Mouse (Mus musculus): ENCODE results near the gene Grin2b. TPM values are rescaled to one million over a fixed set of nuclear protein-coding genes. Genes with fewer than 3 reads are reported as not detected.
A peak's percentile ranks its signal among the peaks of the same experiment; 100 is the strongest.

The Grin2b gene
- polyA plus RNA-seq, 1 experiment from 2014 or later, result 0.72 TPM

DNA sequence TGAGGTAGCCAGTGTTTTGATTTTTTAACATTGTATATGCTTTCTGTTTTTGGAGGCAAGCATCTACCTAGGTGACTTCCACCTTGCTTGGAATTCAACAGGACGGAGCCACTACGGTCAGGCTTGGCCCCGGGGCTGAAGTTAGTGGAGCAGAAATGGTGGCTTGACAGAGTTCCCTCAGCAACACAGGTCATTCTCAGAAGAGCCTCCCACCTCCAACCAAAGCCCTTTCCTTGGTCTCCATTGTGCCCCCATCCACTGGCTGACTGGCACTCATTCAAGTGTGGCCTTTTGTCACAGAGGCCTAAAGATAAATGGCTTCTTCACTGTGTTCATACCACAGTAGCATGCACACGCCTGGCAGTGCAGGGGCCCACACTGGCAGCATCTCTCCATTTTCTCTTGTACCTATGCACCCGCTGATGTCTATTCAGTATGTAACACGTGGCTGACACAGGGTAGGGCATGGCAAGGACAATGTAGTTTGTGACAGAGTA, 230.1 kb downstream of the Grin2b start:
- H3K4me3 ChIP-seq (replicated peaks; ENCODE audit: low read depth, low read length), result no peak overlapping the region
- no peaks in the 10 kb centered on the region for H3K27me3 ChIP-seq (ENCODE audit: insufficient read depth, low read length)
- DNase-seq (ENCODE audit: low spot score) (peak; percentile 47), ATAC-seq (replicated peaks; ENCODE audit: low FRiP score, low read depth) (no peak; the same call in 1 of the 2 replicates)
- no peak for TF ChIP-seq CTCF (IDR thresholded peaks at IDR 0.05; ENCODE audit: low read depth)
- H3K36me3 ChIP-seq (ENCODE audit: insufficient read depth, low read length), result no peaks in the 10 kb centered on the region
- H3K9ac ChIP-seq (ENCODE audit: low read depth, low read length), result no peak overlapping the region
- no peaks in the 10 kb centered on the region for H3K9me3 ChIP-seq (replicated peaks; ENCODE audit: low read length)
- no peak overlapping the region for H3K27ac ChIP-seq
- 46% methylated on average over 6 of the region's 6 CpGs for WGBS
- H3K4me2 ChIP-seq (ENCODE audit: low read length), result no peak overlapping the region
- H3K4me1 ChIP-seq (replicated peaks; ENCODE audit: insufficient read depth, low read length), result 0 out of 2 replicates have a peak, but pooled peaks cover 6% of the 10 kb centered on the region

GRCm38 (mm10) chr6:135932924-135933323, 240.4 kb downstream of the Grin2b start:
- WGBS, result 81% methylated on average over 3 of the region's 3 CpGs
- DNase-seq (ENCODE audit: low spot score), result no peak

GRCm38 (mm10) chr6:135932400-135932920, 240.9 kb downstream of the Grin2b start:
- Histone ChIP-seq H3K27ac (no peak overlapping the region), H3K9me3 (replicated peaks; ENCODE audit: low read length) (no peaks in the 10 kb centered on the region), H3K9ac (ENCODE audit: low read depth, low read length) (no peak overlapping the region), H3K4me2 (ENCODE audit: low read length) (no peak overlapping the region), H3K4me1 (replicated peaks; ENCODE audit: insufficient read depth, low read length) (no peaks in the 10 kb centered on the region), H3K27me3 (ENCODE audit: insufficient read depth, low read length) (no peaks in the 10 kb centered on the region), H3K36me3 (ENCODE audit: insufficient read depth, low read length) (no peaks in the 10 kb centered on the region), H3K4me3 (replicated peaks; ENCODE audit: low read depth, low read length) (no peak overlapping the region)
- DNase-seq (ENCODE audit: low spot score) (no peak), ATAC-seq (replicated peaks; ENCODE audit: low FRiP score, low read depth) (no peak)
- TF ChIP-seq CTCF (IDR thresholded peaks at IDR 0.05; ENCODE audit: low read depth), result no peak
- WGBS, result 73% methylated on average over 6 of the region's 6 CpGs

More at GRCm38 (mm10) chr6:135932924-135933323, 240.4 kb downstream of the Grin2b start:
- no peak for TF ChIP-seq CTCF (IDR thresholded peaks at IDR 0.05; ENCODE audit: low read depth)
- Histone ChIP-seq H3K4me3 (replicated peaks; ENCODE audit: low read depth, low read length) (no peak overlapping the region), H3K27ac (no peak overlapping the region), H3K9me3 (replicated peaks; ENCODE audit: low read length) (no peaks in the 10 kb centered on the region), H3K27me3 (ENCODE audit: insufficient read depth, low read length) (no peaks in the 10 kb centered on the region), H3K4me2 (ENCODE audit: low read length) (no peak overlapping the region), H3K9ac (ENCODE audit: low read depth, low read length) (no peak overlapping the region), H3K4me1 (replicated peaks; ENCODE audit: insufficient read depth, low read length) (no peaks in the 10 kb centered on the region), H3K36me3 (ENCODE audit: insufficient read depth, low read length) (no peaks in the 10 kb centered on the region)
- no peak for ATAC-seq (replicated peaks; ENCODE audit: low FRiP score, low read depth)

DNA sequence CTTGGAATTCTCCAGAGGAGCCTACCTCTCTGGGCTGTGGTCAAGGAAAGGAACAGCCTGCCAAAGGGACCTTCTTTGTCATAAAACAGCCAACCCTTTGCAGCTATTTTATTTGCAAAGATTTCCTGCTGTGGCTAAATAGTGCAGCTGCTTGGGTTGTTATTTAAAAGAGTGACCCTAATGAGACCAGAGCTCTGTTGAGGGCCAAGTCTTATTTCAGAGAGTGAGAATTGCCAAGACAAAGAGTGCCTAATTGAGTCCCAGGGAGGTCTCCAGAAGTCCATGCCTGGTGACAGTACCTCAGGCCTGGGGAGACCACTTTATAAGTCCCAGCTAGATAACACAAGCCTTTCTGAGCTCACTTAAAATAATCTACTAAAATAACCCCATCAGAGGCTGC, 255.6 kb downstream of the Grin2b start:
- no peaks in the 10 kb centered on the region for H3K27me3 ChIP-seq (ENCODE audit: insufficient read depth, low read length)
- no peak overlapping the region for H3K9ac ChIP-seq (ENCODE audit: low read depth, low read length)
- H3K36me3 ChIP-seq (ENCODE audit: insufficient read depth, low read length), result no peaks in the 10 kb centered on the region
- H3K4me3 ChIP-seq (replicated peaks; ENCODE audit: low read depth, low read length), result no peak overlapping the region
- no peak overlapping the region for H3K27ac ChIP-seq
- DNase-seq (ENCODE audit: low spot score) (peak; percentile 67), ATAC-seq (replicated peaks; ENCODE audit: low FRiP score, low read depth) (no peak)
- H3K9me3 ChIP-seq (replicated peaks; ENCODE audit: low read length), result no peaks in the 10 kb centered on the region
- TF ChIP-seq CTCF (IDR thresholded peaks at IDR 0.05; ENCODE audit: low read depth), result no peak
- H3K4me2 ChIP-seq (ENCODE audit: low read length), result no peak overlapping the region
- no peaks in the 10 kb centered on the region for H3K4me1 ChIP-seq (replicated peaks; ENCODE audit: insufficient read depth, low read length)

GRCm38 (mm10) chr6:135914608-135915007, 258.7 kb downstream of the Grin2b start:
- H3K4me2 ChIP-seq (ENCODE audit: low read length), result no peak overlapping the region
- H3K4me1 ChIP-seq (replicated peaks; ENCODE audit: insufficient read depth, low read length), result no peaks in the 10 kb centered on the region
- no peak overlapping the region for H3K4me3 ChIP-seq (replicated peaks; ENCODE audit: low read depth, low read length)
- peak; percentile 26 for TF ChIP-seq CTCF (IDR thresholded peaks at IDR 0.05; ENCODE audit: low read depth)
- H3K9ac ChIP-seq (ENCODE audit: low read depth, low read length), result no peak overlapping the region
- H3K27me3 ChIP-seq (ENCODE audit: insufficient read depth, low read length), result no peaks in the 10 kb centered on the region
- H3K27ac ChIP-seq, result no peak overlapping the region
- WGBS, result 95% methylated on average over 5 of the region's 5 CpGs
- no peaks in the 10 kb centered on the region for H3K9me3 ChIP-seq (replicated peaks; ENCODE audit: low read length)
- DNase-seq (ENCODE audit: low spot score) (no peak), ATAC-seq (replicated peaks; ENCODE audit: low FRiP score, low read depth) (no peak)
- H3K36me3 ChIP-seq (ENCODE audit: insufficient read depth, low read length), result no peaks in the 10 kb centered on the region

DNA sequence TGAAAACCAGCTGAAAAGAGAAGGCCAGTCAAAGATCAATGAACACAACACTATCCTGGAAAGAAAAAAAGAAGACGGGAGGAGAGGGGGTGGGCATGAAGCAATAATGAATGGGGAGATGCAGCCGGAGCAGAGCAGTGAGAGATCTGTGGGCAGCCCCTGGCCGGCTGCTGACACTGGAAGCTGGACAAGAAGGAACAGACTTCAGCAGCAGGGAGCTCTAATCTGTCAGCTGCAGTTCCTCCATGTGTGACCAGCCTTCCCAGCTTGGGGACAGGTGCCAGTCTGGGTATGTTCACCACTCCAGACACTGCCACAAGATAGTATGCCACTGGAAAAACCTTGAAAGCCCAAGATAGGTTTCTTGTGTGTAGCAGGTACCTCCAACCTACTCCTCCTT, 261.2 kb downstream of the Grin2b start:
- DNase-seq (ENCODE audit: low spot score) (no peak), ATAC-seq (replicated peaks; ENCODE audit: low FRiP score, low read depth) (no peak)
- no peak overlapping the region for H3K4me3 ChIP-seq (replicated peaks; ENCODE audit: low read depth, low read length)
- H3K27me3 ChIP-seq (ENCODE audit: insufficient read depth, low read length), result no peaks in the 10 kb centered on the region
- no peak overlapping the region for H3K27ac ChIP-seq
- no peak for TF ChIP-seq CTCF (IDR thresholded peaks at IDR 0.05; ENCODE audit: low read depth)
- no peaks in the 10 kb centered on the region for H3K9me3 ChIP-seq (replicated peaks; ENCODE audit: low read length)
- H3K9ac ChIP-seq (ENCODE audit: low read depth, low read length), result no peak overlapping the region
- H3K4me1 ChIP-seq (replicated peaks; ENCODE audit: insufficient read depth, low read length), result no peaks in the 10 kb centered on the region
- WGBS, result 62% methylated on average over 3 of the region's 3 CpGs
- H3K36me3 ChIP-seq (ENCODE audit: insufficient read depth, low read length), result no peaks in the 10 kb centered on the region
- no peak overlapping the region for H3K4me2 ChIP-seq (ENCODE audit: low read length)

GRCm38 (mm10) chr6:135911131-135911530, 262.2 kb downstream of the Grin2b start:
- ATAC-seq (replicated peaks; ENCODE audit: low FRiP score, low read depth), result no peak

More at GRCm38 (mm10) chr6:135911131-135911530, 262.2 kb downstream of the Grin2b start:
- Histone ChIP-seq H3K4me1 (replicated peaks; ENCODE audit: insufficient read depth, low read length) (no peaks in the 10 kb centered on the region), H3K27ac (no peak overlapping the region), H3K27me3 (ENCODE audit: insufficient read depth, low read length) (no peaks in the 10 kb centered on the region), H3K4me3 (replicated peaks; ENCODE audit: low read depth, low read length) (no peak overlapping the region), H3K9ac (ENCODE audit: low read depth, low read length) (no peak overlapping the region), H3K9me3 (replicated peaks; ENCODE audit: low read length) (no peaks in the 10 kb centered on the region), H3K4me2 (ENCODE audit: low read length) (no peak overlapping the region), H3K36me3 (ENCODE audit: insufficient read depth, low read length) (no peaks in the 10 kb centered on the region)
- DNase-seq (ENCODE audit: low spot score), result no peak
- WGBS, result 84% methylated on average over 6 of the region's 6 CpGs
- no peak for TF ChIP-seq CTCF (IDR thresholded peaks at IDR 0.05; ENCODE audit: low read depth)

All from kidney, postnatal 0 days (tissue).